13 mouse cellular contexts compared by ENCODE assay signal in genomic region chr14:74659411-74659841, GRCm38 (mm10). TPM values are rescaled to one million over a fixed set of nuclear protein-coding genes. Genes with fewer than 3 reads are reported as not detected.
DNase-seq lines count a peak whose midpoint lies in the region; ATAC-seq lines count a peak whose summit lies in the region.
"Had no signal": no experiment of that assay in that cellular context is flagged by ENCODE, and none has a peak within 500 bp of the region (broad histone marks: within the 10 kb centered on the region; RNA-seq: fewer than 3 reads in every experiment).

No protein-coding gene starts in this region.

- H3K4me3 ChIP-seq in heart, embryonic 13.5 days, result no peak overlapping the region
- H3K4me3 ChIP-seq in liver, embryonic 16.5 days (ENCODE audit: low read depth, low read length), result no peak overlapping the region
- no peak overlapping the region for H3K4me3 ChIP-seq in hindbrain, embryonic 14.5 days (replicated peaks; ENCODE audit: low read length)
- H3K4me3 ChIP-seq: myocyte had no signal

- DNase-seq in heart, adult 8-10 months (ENCODE audit: low spot score), result no peak
- DNase-seq in brain, adult 2 months (ENCODE audit: low read depth, low spot score), result peak; percentile 78
- peak; percentile 20 to 33 for DNase-seq in layer of hippocampus, adult 8-10 months (ENCODE audit: low spot score in 2 of 2)
- DNase-seq in adrenal gland, adult 2 months, result no peak
- DNase-seq in hindbrain, embryonic 14.5 days (ENCODE audit: low spot score), result no peak
- no peak for DNase-seq in cerebellum, postnatal 10 days
- DNase-seq: embryo, embryonic 11 days had no signal

- H3K36me3 ChIP-seq in heart, embryonic 13.5 days, result no peaks in the 10 kb centered on the region
- H3K36me3 ChIP-seq in liver, embryonic 16.5 days (ENCODE audit: control insufficient read depth, insufficient read depth), result no peaks in the 10 kb centered on the region
- H3K36me3 ChIP-seq in hindbrain, embryonic 14.5 days (replicated peaks; ENCODE audit: control insufficient read depth, insufficient read depth), result no peaks in the 10 kb centered on the region

- H3K4me1 ChIP-seq in heart, embryonic 13.5 days, result peaks cover 39% of the 10 kb centered on the region
- H3K4me1 ChIP-seq in liver, embryonic 16.5 days (ENCODE audit: control insufficient read depth, low read depth, low read length), result peaks cover 15% of the 10 kb centered on the region
- no peaks in the 10 kb centered on the region for H3K4me1 ChIP-seq in hindbrain, embryonic 14.5 days (replicated peaks; ENCODE audit: control insufficient read depth, insufficient read depth, low read length)

- no peak; the same call in 1 of the 2 replicates for ATAC-seq in heart, embryonic 13.5 days (ENCODE audit: extremely low read depth, insufficient number of reproducible peaks, low FRiP score, low TSS enrichment)
- peak; percentile 66; the same call in 1 of the 2 replicates for ATAC-seq in liver, embryonic 16.5 days (ENCODE audit: low read depth)
- ATAC-seq in hindbrain, embryonic 14.5 days (ENCODE audit: low FRiP score), result no peak
- ATAC-seq: CD4-positive, CD25-positive, alpha-beta regulatory T cell, adult 4 months; intestine, embryonic 16.5 days had no signal

- peak overlapping the region; percentile 28; the same call in 1 of the 2 replicates for H3K9ac ChIP-seq in heart, embryonic 13.5 days
- H3K9ac ChIP-seq in liver, embryonic 16.5 days (ENCODE audit: low read depth, low read length), result no peak overlapping the region
- H3K9ac ChIP-seq in hindbrain, embryonic 14.5 days, result no peak overlapping the region

- H3K27ac ChIP-seq in heart, embryonic 13.5 days (replicated peaks), result peak overlapping the region; percentile 39
- no peak overlapping the region for H3K27ac ChIP-seq in liver, embryonic 16.5 days (ENCODE audit: low read length)
- H3K27ac ChIP-seq in hindbrain, embryonic 14.5 days, result no peak overlapping the region
- H3K27ac ChIP-seq: stomach, postnatal 0 days had no signal

- no peak overlapping the region for H3K4me2 ChIP-seq in heart, embryonic 13.5 days
- H3K4me2 ChIP-seq in liver, embryonic 16.5 days (ENCODE audit: low read depth, low read length), result no peak overlapping the region
- no peak overlapping the region for H3K4me2 ChIP-seq in hindbrain, embryonic 14.5 days (replicated peaks)

- no peaks in the 10 kb centered on the region for H3K27me3 ChIP-seq in heart, embryonic 13.5 days (replicated peaks)
- no peaks in the 10 kb centered on the region for H3K27me3 ChIP-seq in liver, embryonic 16.5 days (ENCODE audit: control insufficient read depth, insufficient read depth, low read depth, low read length)
- H3K27me3 ChIP-seq in hindbrain, embryonic 14.5 days (ENCODE audit: control insufficient read depth, insufficient read depth, low read length), result no peaks in the 10 kb centered on the region

- WGBS in heart, embryonic 13.5 days, result 68% methylated on average over 8 of the region's 8 CpGs
- 55% methylated on average over 8 of the region's 8 CpGs for WGBS in liver, embryonic 16.5 days (ENCODE audit: insufficient replicate concordance)
- 83% methylated on average over 8 of the region's 8 CpGs for WGBS in hindbrain, embryonic 14.5 days

- H3K9me3 ChIP-seq in heart, embryonic 13.5 days, result no peaks in the 10 kb centered on the region
- no peaks in the 10 kb centered on the region for H3K9me3 ChIP-seq in liver, embryonic 16.5 days (replicated peaks; ENCODE audit: control insufficient read depth, low read length)
- no peaks in the 10 kb centered on the region for H3K9me3 ChIP-seq in hindbrain, embryonic 14.5 days (ENCODE audit: control insufficient read depth, low read length)

RNA-seq across cellular contexts. Expression of gene Htr2a, which starts 18.8 kb away (rescaled TPM):
- 0.72 and 0.87 TPM in 2 replicates for polyA plus RNA-seq in heart, embryonic 13.5 days (2015; fragmentation: Nextera tagmentation; extraction: Ambion mirVana)
- under 1 TPM; 0.34 to 0.81 (median 0.52) TPM for total RNA-seq in heart, adult 8-10 months (2022)
- total RNA-seq in layer of hippocampus, adult 8-10 months (2022), result 10 to 100 TPM in 2 of 4 experiments, 1 to 10 TPM in 2; 7.6 to 11.5 (median 9.6) TPM
- polyA plus RNA-seq in liver, embryonic 16.5 days (2015; fragmentation: Nextera tagmentation; extraction: Ambion mirVana), result 0.19 and 0.26 TPM in 2 replicates
- under 1 TPM; 0.06 to 0.07 TPM for total RNA-seq in adrenal gland, adult 2 months (2021)
- polyA plus RNA-seq in adrenal gland, adult 2 months (2012; rRNA removed), result 0.04 TPM in 1 of 2 replicates, not detected in the other
- 5.0 and 7.0 TPM in 2 replicates for polyA plus RNA-seq in hindbrain, embryonic 14.5 days (2014; fragmentation: Nextera tagmentation; extraction: Ambion mirVana)
- polyA plus RNA-seq: CD4-positive, CD25-positive, alpha-beta regulatory T cell, adult 4 months; myocyte had no signal

Comparison
In these comparisons a context has a peak if more than half of its experiments do, and no peak if none do; other contexts are left out.
1. DNase-seq: peak in brain, adult 2 months (single experiment) and layer of hippocampus, adult 8-10 months (2 of 2); none in heart, adult 8-10 months (single experiment), adrenal gland, adult 2 months (single experiment), hindbrain, embryonic 14.5 days (single experiment) and cerebellum, postnatal 10 days (0 of 2).